Mouse (Mus musculus) embryonic facial prominence, embryonic 11.5 days (tissue): ENCODE measurements around the gene Blm. TPM values are rescaled to one million over a fixed set of nuclear protein-coding genes. Genes with fewer than 3 reads are reported as not detected.
"Not testable (repeated sequence)": the region's sequence is repeated elsewhere in the genome, so short reads cannot be mapped to it uniquely, and the experiment has no call there.

Experiments used
- ATAC-seq: fragments of 200-750 bp; cut with Nextera tagmentation; replicated peaks from 2 replicates; pipeline ENCODE4 v1.8.0; 2017; ENCODE audit warnings: low read depth; ENCODE audit not compliant: insufficient number of reproducible peaks, low FRiP score, low TSS enrichment
- DNase-seq: peaks from one replicate; pipeline ENCODE4 v3.0.0-alpha.2; 2015; ENCODE audit warnings: low spot score
- H3K27ac ChIP-seq: fragments of 300-500 bp; sonication (generic); replicated peaks from 2 replicates; pipeline ENCODE4 v1.5.1; 2014; ENCODE audit warnings: mild to moderate bottlenecking, low read depth, low read length, control low read depth
- H3K27me3 ChIP-seq: fragments of 300-500 bp; sonication (generic); 2 replicates; pipeline ENCODE4 v1.6.1; 2014; ENCODE audit warnings: mild to moderate bottlenecking, low read length, moderate library complexity, mixed read lengths; ENCODE audit not compliant: control insufficient read depth, insufficient read depth
- H3K36me3 ChIP-seq: fragments of 300-500 bp; sonication (generic); replicated peaks from 2 replicates; pipeline ENCODE4 v1.6.1; 2014; ENCODE audit warnings: low read depth, mild to moderate bottlenecking, low read length, moderate library complexity, mixed read lengths; ENCODE audit not compliant: control insufficient read depth, insufficient read depth
- H3K4me1 ChIP-seq: fragments of 300-500 bp; sonication (generic); 2 replicates; pipeline ENCODE4 v1.6.1; 2014; ENCODE audit warnings: low read length, mixed read lengths; ENCODE audit not compliant: control insufficient read depth, insufficient read depth
- H3K4me2 ChIP-seq: fragments of 300-500 bp; sonication (generic); 2 replicates; pipeline ENCODE4 v1.6.1; 2014; ENCODE audit warnings: low read depth, mild to moderate bottlenecking, control low read depth, low read length, moderate library complexity
- H3K4me3 ChIP-seq: fragments of 300-500 bp; sonication (generic); 2 replicates; pipeline ENCODE4 v1.5.1; 2014; ENCODE audit warnings: low read depth, low read length, control low read depth
- H3K9ac ChIP-seq: fragments of 300-500 bp; sonication (generic); replicated peaks from 2 replicates; pipeline ENCODE4 v1.6.1; 2014; ENCODE audit warnings: mild to moderate bottlenecking, control low read depth, low read length
- H3K9me3 ChIP-seq: fragments of 300-500 bp; sonication (generic); replicated peaks from 2 replicates; pipeline ENCODE4 v1.6.1; 2016; ENCODE audit warnings: mild to moderate bottlenecking, low read length, inconsistent platforms, mixed read lengths; ENCODE audit not compliant: control insufficient read depth
- WGBS: fragments of 180-500 bp; shearing (Covaris S2); extraction: QIAGEN DNeasy Blood & Tissue Kit; methylation state at CpG from one replicate; pipeline ENCODE4 v1.1.7; 2014; 5-methylcytosine and 5-hydroxymethylcytosine counted together
- polyA plus RNA-seq: library from polyadenylated mRNA; unstranded; fragments of >200 nt; fragmentation: Nextera tagmentation; extraction: Ambion mirVana; gene quantifications from 2 replicates; pipeline ENCODE4 v1.2.1, GENCODE M21; 2014

Blm gene
- polyA plus RNA-seq, 1 experiment from 2014 or later = 45.9 TPM

DNA sequence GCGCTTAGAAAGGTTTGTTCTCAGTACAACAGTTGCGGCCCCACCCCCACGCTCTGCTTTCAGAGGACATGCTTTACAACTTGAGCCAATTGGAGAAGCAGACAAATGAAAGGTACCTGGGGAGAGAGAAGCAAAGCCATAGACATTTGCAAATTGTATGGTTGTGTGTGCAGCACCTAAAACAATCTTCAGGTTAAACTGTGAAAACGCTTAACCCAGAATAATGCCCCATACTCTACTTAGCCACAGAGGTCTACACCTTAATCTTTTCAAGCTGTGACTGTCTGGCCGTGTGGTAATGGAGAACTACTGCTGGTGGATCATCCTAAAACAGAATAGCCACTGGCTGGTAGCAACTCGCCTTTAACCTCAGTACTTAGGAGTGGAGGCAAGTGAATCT lies 8.2 kb downstream of the Blm start:
- Histone ChIP-seq H3K4me1 (no peaks in the 10 kb centered on the region), H3K27me3 (no peaks in the 10 kb centered on the region), H3K9me3 (no peaks in the 10 kb centered on the region), H3K27ac (no peak overlapping the region), H3K9ac (no peak overlapping the region), H3K4me3 (no peak overlapping the region), H3K36me3 (no peaks in the 10 kb centered on the region), H3K4me2 (no peak overlapping the region)
- ATAC-seq (no peak), DNase-seq (no peak)
- WGBS = 81% methylated on average over 6 of the region's 6 CpGs

GRCm38 (mm10) chr7:80512408-80513085 lies 22.4 kb downstream of the Blm start:
- no peak for ATAC-seq
- Histone ChIP-seq H3K9me3 (no peaks in the 10 kb centered on the region), H3K9ac (no peak overlapping the region), H3K4me2 (no peak overlapping the region), H3K36me3 (peaks cover 5% of the 10 kb centered on the region), H3K4me3 (no peak overlapping the region), H3K27ac (no peak overlapping the region), H3K27me3 (no peaks in the 10 kb centered on the region), H3K4me1 (no peaks in the 10 kb centered on the region)
- DNase-seq = no peak
- WGBS = 89% methylated on average over 16 of the region's 16 CpGs

GRCm38 (mm10) chr7:80507697-80508096 lies 27.2 kb downstream of the Blm start:
- H3K27me3 ChIP-seq, H3K4me1 ChIP-seq, H3K36me3 ChIP-seq, H3K9me3 ChIP-seq, H3K4me3 ChIP-seq, ATAC-seq, H3K4me2 ChIP-seq, H3K9ac ChIP-seq, DNase-seq, H3K27ac ChIP-seq: not testable (repeated sequence)
- 98% methylated on average over 25 of the region's 26 CpGs for WGBS

DNA sequence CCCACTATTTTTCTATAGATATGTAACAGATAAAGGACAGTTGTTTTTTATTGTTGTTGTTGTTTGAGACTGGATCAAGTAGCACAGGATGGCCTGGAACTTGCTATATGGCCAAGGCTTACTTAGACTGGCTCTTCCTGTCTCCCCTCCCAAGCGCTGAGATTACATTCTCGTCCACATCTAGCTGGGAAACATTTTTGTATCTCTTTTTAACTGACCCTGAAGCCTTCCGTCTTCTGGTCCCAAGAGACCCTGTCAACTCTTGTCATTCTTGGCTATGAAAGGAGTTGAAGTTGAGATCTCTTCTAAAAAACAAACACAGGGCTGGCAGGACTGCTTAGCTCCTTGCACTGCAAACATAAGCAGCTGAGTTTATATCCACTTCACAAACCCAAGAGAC lies 28.9 kb downstream of the Blm start:
- no peaks in the 10 kb centered on the region for H3K9me3 ChIP-seq
- no peak overlapping the region for H3K9ac ChIP-seq
- no peaks in the 10 kb centered on the region; the same call in none of the 2 replicates for H3K36me3 ChIP-seq
- 78% methylated on average over 3 of the region's 3 CpGs for WGBS
- ATAC-seq (no peak), DNase-seq (no peak)
- no peak overlapping the region for H3K4me3 ChIP-seq
- no peaks in the 10 kb centered on the region for H3K27me3 ChIP-seq
- H3K27ac ChIP-seq = no peak overlapping the region
- H3K4me1 ChIP-seq = no peaks in the 10 kb centered on the region
- no peak overlapping the region for H3K4me2 ChIP-seq

DNA sequence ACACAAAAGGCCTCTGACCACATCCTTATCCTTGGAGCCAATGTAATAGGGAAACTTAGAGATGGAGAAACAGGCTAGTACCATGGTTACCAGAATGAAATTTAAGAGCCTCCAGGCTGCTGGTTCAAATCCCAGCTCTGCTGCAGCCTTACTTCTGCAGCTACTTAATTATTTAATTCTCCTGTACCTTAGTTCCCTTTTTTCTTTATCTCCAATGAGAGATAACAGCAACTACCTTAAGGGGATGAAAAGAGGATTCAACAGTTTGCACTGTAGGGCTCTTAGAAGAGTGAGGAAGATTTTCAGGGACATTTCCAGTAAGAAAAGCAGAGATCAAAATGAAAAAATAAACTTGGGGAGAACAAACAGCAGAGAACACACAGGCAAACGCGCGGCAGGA lies 30.0 kb downstream of the Blm start:
- H3K4me3 ChIP-seq = no peak overlapping the region
- no peaks in the 10 kb centered on the region for H3K27me3 ChIP-seq
- DNase-seq = no peak
- no peak overlapping the region for H3K9ac ChIP-seq
- no peak overlapping the region for H3K27ac ChIP-seq
- no peaks in the 10 kb centered on the region for H3K9me3 ChIP-seq
- H3K4me2 ChIP-seq = no peak overlapping the region
- no peaks in the 10 kb centered on the region for H3K4me1 ChIP-seq
- no peaks in the 10 kb centered on the region; the same call in none of the 2 replicates for H3K36me3 ChIP-seq
- no peak for ATAC-seq
- 94% methylated on average over 3 of the region's 3 CpGs for WGBS

GRCm38 (mm10) chr7:80501006-80501405 lies 33.9 kb downstream of the Blm start:
- WGBS = 78% methylated on average over 7 of the region's 7 CpGs
- Histone ChIP-seq H3K9me3 (no peaks in the 10 kb centered on the region), H3K27ac (no peak overlapping the region), H3K4me3 (no peak overlapping the region), H3K4me1 (no peaks in the 10 kb centered on the region), H3K4me2 (no peak overlapping the region), H3K36me3 (no peaks in the 10 kb centered on the region; the same call in 1 of the 2 replicates), H3K9ac (no peak overlapping the region), H3K27me3 (no peaks in the 10 kb centered on the region)
- DNase-seq (no peak), ATAC-seq (no peak)

GRCm38 (mm10) chr7:80500099-80500498 lies 34.8 kb downstream of the Blm start:
- Histone ChIP-seq H3K27me3 (no peaks in the 10 kb centered on the region), H3K4me2 (no peak overlapping the region), H3K9me3 (no peaks in the 10 kb centered on the region), H3K4me3 (no peak overlapping the region), H3K27ac (no peak overlapping the region), H3K9ac (no peak overlapping the region), H3K36me3 (no peaks in the 10 kb centered on the region; the same call in 1 of the 2 replicates), H3K4me1 (no peaks in the 10 kb centered on the region)
- no peak for DNase-seq
- no peak for ATAC-seq

GRCm38 (mm10) chr7:80499190-80499962 lies 35.5 kb downstream of the Blm start:
- no peak overlapping the region for H3K27ac ChIP-seq
- no peaks in the 10 kb centered on the region; the same call in 1 of the 2 replicates for H3K36me3 ChIP-seq
- 90% methylated on average over 9 of the region's 9 CpGs for WGBS

More at GRCm38 (mm10) chr7:80499190-80499962, 35.5 kb downstream of the Blm start:
- ATAC-seq = no peak
- H3K4me2 ChIP-seq = no peak overlapping the region
- no peaks in the 10 kb centered on the region for H3K27me3 ChIP-seq
- no peaks in the 10 kb centered on the region for H3K4me1 ChIP-seq
- H3K9ac ChIP-seq = no peak overlapping the region
- DNase-seq = no peak
- no peak overlapping the region for H3K4me3 ChIP-seq
- no peaks in the 10 kb centered on the region for H3K9me3 ChIP-seq
